Mouse (Mus musculus) liver, embryonic 14.5 days (tissue): ENCODE measurements around the gene Spire2.

ENCODE experiments used
- CTCF ChIP-seq: IDR thresholded peaks from 2 replicates; pipeline ENCODE4 v1.5.1; 2016; ENCODE audit warnings: antibody characterized with exemption, low read depth, control low read depth
- EP300 ChIP-seq: IDR thresholded peaks from 2 replicates; pipeline ENCODE4 v1.6.1; 2016; ENCODE audit warnings: antibody characterized with exemption, low read depth

GRCm38 (mm10) chr8:123416944-123417555 is 84.5 kb downstream of the Spire2 start:
- TF ChIP-seq CTCF (no peak), EP300 (no peak)
